Mouse (Mus musculus) E14TG2a.4 (cell line): Measurements from ENCODE around the gene Lgmn.

ENCODE experiments used
- CTCF ChIP-seq: conservative IDR thresholded peaks from 2 replicates; pipeline ENCODE4 v1.5.1; 2014; ENCODE audit warnings: low read length
- NANOG ChIP-seq: IDR thresholded peaks from 2 replicates; pipeline ENCODE4 v1.6.1; 2014; ENCODE audit warnings: borderline replicate concordance, low read length, mixed read lengths
- POU5F1 ChIP-seq: IDR thresholded peaks from 2 replicates; pipeline ENCODE4 v1.6.1; 2014; ENCODE audit warnings: low read length, borderline replicate concordance

DNA sequence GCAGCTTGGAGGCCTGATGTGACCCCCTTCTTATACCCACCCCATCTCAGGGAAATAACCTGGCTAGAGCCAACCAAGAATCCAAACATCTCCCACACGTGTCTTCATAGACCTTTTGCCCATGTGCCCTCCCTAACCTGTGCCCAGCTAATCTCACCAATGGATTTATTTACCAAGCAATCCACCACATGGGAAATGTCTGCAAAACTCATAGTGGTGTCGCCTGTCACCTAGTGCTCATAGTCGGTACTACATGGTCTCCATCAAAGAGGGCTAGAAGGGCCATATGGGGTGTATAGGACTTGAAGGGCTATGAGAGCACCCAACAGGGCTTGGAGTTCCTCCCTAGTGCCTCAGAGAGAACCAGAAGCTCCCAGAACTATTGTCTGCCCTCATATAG, 54.8 kb downstream of the Lgmn start:
- TF ChIP-seq CTCF (peak; percentile 95), POU5F1 (no peak), NANOG (no peak)
